Mouse (Mus musculus): ENCODE measurements around the gene Cdk1.
A peak's percentile ranks its signal among the peaks of the same experiment; 100 is the strongest.

The Cdk1 gene

GRCm38 (mm10) chr10:69348206-69348605 is 4.5 kb downstream of the Cdk1 start:
- DNase-seq (ENCODE audit: low spot score): no peak

GRCm38 (mm10) chr10:69342328-69342727 is 10.4 kb downstream of the Cdk1 start:
- DNase-seq (ENCODE audit: low spot score): no peak

GRCm38 (mm10) chr10:69341570-69342227 is 11.0 kb downstream of the Cdk1 start:
- no peak for DNase-seq (ENCODE audit: low spot score)

GRCm38 (mm10) chr10:69340001-69340400 is 12.7 kb downstream of the Cdk1 start:
- no peak for DNase-seq (ENCODE audit: low spot score)

- DNase-seq (ENCODE audit: low spot score): no peak
These were observed 16.5 kb downstream of the Cdk1 start for GRCm38 (mm10) chr10:69336219-69336618.

GRCm38 (mm10) chr10:69335611-69336010 is 17.1 kb downstream of the Cdk1 start:
- no peak for DNase-seq (ENCODE audit: low spot score)

GRCm38 (mm10) chr10:69335195-69335536 is 17.6 kb downstream of the Cdk1 start:
- DNase-seq (ENCODE audit: low spot score): no peak

GRCm38 (mm10) chr10:69334271-69335194 is 18.2 kb downstream of the Cdk1 start:
- DNase-seq (ENCODE audit: low spot score): no peak

GRCm38 (mm10) chr10:69333212-69333611 is 19.5 kb downstream of the Cdk1 start:
- no peak for DNase-seq (ENCODE audit: low spot score)

- no peak for DNase-seq (ENCODE audit: low spot score)
These were observed 21.5 kb downstream of the Cdk1 start for GRCm38 (mm10) chr10:69331231-69331630.

GRCm38 (mm10) chr10:69328656-69329046 is 24.1 kb downstream of the Cdk1 start:
- DNase-seq (ENCODE audit: low spot score): no peak

- no peak for DNase-seq (ENCODE audit: low spot score)
These were observed 24.6 kb downstream of the Cdk1 start for GRCm38 (mm10) chr10:69328029-69328655.

GRCm38 (mm10) chr10:69327362-69327761 is 25.4 kb downstream of the Cdk1 start:
- DNase-seq (ENCODE audit: low spot score): no peak

GRCm38 (mm10) chr10:69326433-69326832 is 26.3 kb downstream of the Cdk1 start:
- DNase-seq (ENCODE audit: low spot score): peak; percentile 25

- DNase-seq (ENCODE audit: low spot score): no peak
These were observed 27.9 kb downstream of the Cdk1 start for GRCm38 (mm10) chr10:69324816-69325215.

GRCm38 (mm10) chr10:69323986-69324385 is 28.8 kb downstream of the Cdk1 start:
- DNase-seq (ENCODE audit: low spot score): no peak

GRCm38 (mm10) chr10:69321519-69322035 is 31.2 kb downstream of the Cdk1 start:
- no peak for DNase-seq (ENCODE audit: low spot score)

- DNase-seq (ENCODE audit: low spot score): peak; percentile 69
These were observed 31.8 kb downstream of the Cdk1 start for GRCm38 (mm10) chr10:69320667-69321518.

GRCm38 (mm10) chr10:69318514-69318913 is 34.2 kb downstream of the Cdk1 start:
- no peak for DNase-seq (ENCODE audit: low spot score)

- DNase-seq (ENCODE audit: low spot score): no peak
These were observed 38.8 kb downstream of the Cdk1 start for GRCm38 (mm10) chr10:69313944-69314343.

- no peak for DNase-seq (ENCODE audit: low spot score)
These were observed 40.9 kb downstream of the Cdk1 start for GRCm38 (mm10) chr10:69311867-69312266.

GRCm38 (mm10) chr10:69309109-69309508 is 43.6 kb downstream of the Cdk1 start:
- DNase-seq (ENCODE audit: low spot score): peak; percentile 26

All from ovary, adult 18-20 months (tissue).